Comparison of ENCODE assay signal across 12 mouse cellular contexts in the genomic region with DNA sequence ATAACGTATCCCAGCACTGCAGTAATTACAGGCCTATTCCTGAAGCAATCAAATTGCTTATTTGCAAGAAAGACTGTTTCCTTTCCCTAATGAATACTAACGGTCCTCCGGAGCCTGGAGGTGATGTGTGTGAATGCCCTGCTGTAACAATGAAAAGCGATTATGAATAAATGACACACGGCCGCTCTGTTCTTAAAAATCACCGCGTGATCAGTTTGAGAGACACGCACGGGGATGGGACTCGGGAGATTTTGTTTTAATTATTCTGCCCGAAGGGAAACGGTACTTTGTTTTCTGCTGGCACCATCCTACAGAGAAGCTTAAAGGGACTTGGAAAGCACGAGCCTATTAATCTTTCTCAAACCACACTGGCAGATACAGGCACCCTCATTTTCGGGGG. TPM values are rescaled to one million over a fixed set of nuclear protein-coding genes. Genes with fewer than 3 reads are reported as not detected.
A peak's percentile ranks its signal among the peaks of the same experiment; 100 is the strongest.
DNase-seq lines count a peak whose midpoint lies in the region; ATAC-seq lines count a peak whose summit lies in the region.
"Had no signal": no experiment of that assay in that cellular context is flagged by ENCODE, and none has a peak within 500 bp of the region (broad histone marks: within the 10 kb centered on the region; RNA-seq: fewer than 3 reads in every experiment).

No protein-coding gene starts in this region.

- DNase-seq in midbrain, embryonic 10.5 days (ENCODE audit: low spot score): no peak
- DNase-seq in midbrain, embryonic 11.5 days (ENCODE audit: low spot score, missing footprints): no peak
- DNase-seq in cerebellum, adult 9-10 months: no peak
- DNase-seq in urinary bladder, postnatal 25 days (ENCODE audit: low spot score): no peak
- DNase-seq: gastrocnemius, adult 2 months; kidney, adult 9 months; thymus, postnatal 25 days had no signal

- no peak overlapping the region for H3K4me2 ChIP-seq in midbrain, embryonic 11.5 days
- peak overlapping the region; percentile 42 for H3K4me2 ChIP-seq in forebrain, embryonic 15.5 days (replicated peaks)
- H3K4me2 ChIP-seq in midbrain, embryonic 12.5 days (replicated peaks): peak overlapping the region; percentile 30; the same call in 1 of the 2 replicates
- peak overlapping the region; percentile 31 for H3K4me2 ChIP-seq in stomach, embryonic 16.5 days (ENCODE audit: low read depth, low read length)

- peaks cover 8% of the 10 kb centered on the region for H3K4me1 ChIP-seq in midbrain, embryonic 10.5 days
- H3K4me1 ChIP-seq in midbrain, embryonic 11.5 days (ENCODE audit: control insufficient read depth, insufficient read depth, low read length): no peaks in the 10 kb centered on the region
- peaks cover 20% of the 10 kb centered on the region for H3K4me1 ChIP-seq in forebrain, embryonic 15.5 days
- H3K4me1 ChIP-seq in midbrain, embryonic 12.5 days: peaks cover 9% of the 10 kb centered on the region
- no peaks in the 10 kb centered on the region; the same call in 1 of the 2 replicates for H3K4me1 ChIP-seq in stomach, embryonic 16.5 days (ENCODE audit: control insufficient read depth, insufficient read depth, low read length)

- no peaks in the 10 kb centered on the region for H3K36me3 ChIP-seq in midbrain, embryonic 10.5 days
- H3K36me3 ChIP-seq in midbrain, embryonic 11.5 days (ENCODE audit: control insufficient read depth, insufficient read depth, low read length): no peaks in the 10 kb centered on the region
- H3K36me3 ChIP-seq in forebrain, embryonic 15.5 days: no peaks in the 10 kb centered on the region
- no peaks in the 10 kb centered on the region for H3K36me3 ChIP-seq in midbrain, embryonic 12.5 days
- no peaks in the 10 kb centered on the region for H3K36me3 ChIP-seq in stomach, embryonic 16.5 days (ENCODE audit: control insufficient read depth, insufficient read depth, low read length)

- no peaks in the 10 kb centered on the region for H3K9me3 ChIP-seq in midbrain, embryonic 10.5 days (replicated peaks)
- H3K9me3 ChIP-seq in midbrain, embryonic 11.5 days (ENCODE audit: control insufficient read depth, low read length): no peaks in the 10 kb centered on the region
- no peaks in the 10 kb centered on the region for H3K9me3 ChIP-seq in forebrain, embryonic 15.5 days
- no peaks in the 10 kb centered on the region for H3K9me3 ChIP-seq in midbrain, embryonic 12.5 days
- H3K9me3 ChIP-seq in stomach, embryonic 16.5 days (replicated peaks; ENCODE audit: control insufficient read depth, low read length): no peaks in the 10 kb centered on the region

- no peak overlapping the region for H3K4me3 ChIP-seq in midbrain, embryonic 10.5 days
- no peak overlapping the region for H3K4me3 ChIP-seq in midbrain, embryonic 11.5 days (ENCODE audit: low read depth, low read length)
- peak overlapping the region; percentile 21 for H3K4me3 ChIP-seq in forebrain, embryonic 15.5 days
- no peak overlapping the region for H3K4me3 ChIP-seq in midbrain, embryonic 12.5 days
- no peak overlapping the region; the same call in 1 of the 2 replicates for H3K4me3 ChIP-seq in stomach, embryonic 16.5 days (replicated peaks; ENCODE audit: low read length)
- H3K4me3 ChIP-seq: gastrocnemius, adult 2 months had no signal

- ATAC-seq in midbrain, embryonic 11.5 days (ENCODE audit: low FRiP score): no peak
- peak; percentile 67 for ATAC-seq in forebrain, embryonic 15.5 days (replicated peaks)
- ATAC-seq in midbrain, embryonic 12.5 days (ENCODE audit: low FRiP score, low read depth): peak; percentile 40; the same call in 1 of the 2 replicates
- ATAC-seq in stomach, embryonic 16.5 days (ENCODE audit: insufficient read depth, low FRiP score): no peak
- no peak for ATAC-seq in activated CD4-positive, CD25-positive, alpha-beta regulatory T cell, adult 4 months

- 82% methylated on average over 15 of the region's 15 CpGs for WGBS in midbrain, embryonic 10.5 days
- WGBS in midbrain, embryonic 11.5 days: 78% methylated on average over 15 of the region's 15 CpGs
- 5% methylated on average over 15 of the region's 15 CpGs for WGBS in forebrain, embryonic 15.5 days
- 43% methylated on average over 15 of the region's 15 CpGs for WGBS in midbrain, embryonic 12.5 days
- WGBS in stomach, embryonic 16.5 days: 56% methylated on average over 15 of the region's 15 CpGs

- no peak overlapping the region for H3K9ac ChIP-seq in midbrain, embryonic 11.5 days (ENCODE audit: low read length)
- H3K9ac ChIP-seq in forebrain, embryonic 15.5 days (replicated peaks): peak overlapping the region; percentile 35
- H3K9ac ChIP-seq in midbrain, embryonic 12.5 days (replicated peaks): no peak overlapping the region
- no peak overlapping the region for H3K9ac ChIP-seq in stomach, embryonic 16.5 days (ENCODE audit: low read length)

- peak overlapping the region; percentile 61; the same call in 1 of the 2 replicates for H3K27ac ChIP-seq in midbrain, embryonic 10.5 days (replicated peaks)
- no peak overlapping the region for H3K27ac ChIP-seq in midbrain, embryonic 11.5 days (ENCODE audit: low read depth, low read length)
- peak overlapping the region; percentile 80 for H3K27ac ChIP-seq in forebrain, embryonic 15.5 days (replicated peaks)
- peak overlapping the region; percentile 60 for H3K27ac ChIP-seq in midbrain, embryonic 12.5 days (replicated peaks)
- no peak overlapping the region for H3K27ac ChIP-seq in stomach, embryonic 16.5 days (ENCODE audit: low read length)
- H3K27ac ChIP-seq: gastrocnemius, adult 2 months; macrophage had no signal

- H3K27me3 ChIP-seq in midbrain, embryonic 10.5 days (ENCODE audit: low read depth, poor library complexity, severe bottlenecking): no peaks in the 10 kb centered on the region
- no peaks in the 10 kb centered on the region for H3K27me3 ChIP-seq in midbrain, embryonic 11.5 days (ENCODE audit: control insufficient read depth, insufficient read depth, low read length)
- H3K27me3 ChIP-seq in forebrain, embryonic 15.5 days: no peaks in the 10 kb centered on the region
- H3K27me3 ChIP-seq in midbrain, embryonic 12.5 days: no peaks in the 10 kb centered on the region
- H3K27me3 ChIP-seq in stomach, embryonic 16.5 days (ENCODE audit: control insufficient read depth, insufficient read depth, low read length): no peaks in the 10 kb centered on the region

RNA-seq across cellular contexts. Expression of a gene that starts 41.2 kb away (rescaled TPM):
- polyA plus RNA-seq in midbrain, embryonic 10.5 days (2016; fragmentation: Nextera tagmentation; extraction: Ambion mirVana): 28.1 and 30.0 TPM in 2 replicates
- 27.0 and 27.1 TPM in 2 replicates for polyA plus RNA-seq in midbrain, embryonic 11.5 days (2014; fragmentation: Nextera tagmentation; extraction: Ambion mirVana)
- 19.2 and 23.8 TPM in 2 replicates for polyA plus RNA-seq in forebrain, embryonic 15.5 days (2015; fragmentation: Nextera tagmentation; extraction: Ambion mirVana)
- 25.4 and 26.7 TPM in 2 replicates for polyA plus RNA-seq in midbrain, embryonic 12.5 days (2016; fragmentation: Nextera tagmentation; extraction: Ambion mirVana)
- polyA plus RNA-seq in stomach, embryonic 16.5 days (2015; fragmentation: Nextera tagmentation; extraction: Ambion mirVana): 30.8 and 31.9 TPM in 2 replicates
- 10 to 100 TPM; 17.3 to 27.7 TPM for polyA plus RNA-seq in activated CD4-positive, CD25-positive, alpha-beta regulatory T cell, adult 4 months (2017; shearing (Covaris generic))

Comparison
In these comparisons a context has a peak if more than half of its experiments do, and no peak if none do; other contexts are left out.
1. H3K27ac ChIP-seq: peak in midbrain, embryonic 10.5 days (single experiment), forebrain, embryonic 15.5 days (single experiment) and midbrain, embryonic 12.5 days (single experiment); none in midbrain, embryonic 11.5 days (single experiment) and stomach, embryonic 16.5 days (single experiment).
2. ATAC-seq: peak in forebrain, embryonic 15.5 days (single experiment) and midbrain, embryonic 12.5 days (single experiment); none in midbrain, embryonic 11.5 days (single experiment), stomach, embryonic 16.5 days (single experiment) and activated CD4-positive, CD25-positive, alpha-beta regulatory T cell, adult 4 months (single experiment).